Mouse (Mus musculus): ENCODE measurements around the gene B3gnt9.

DNA sequence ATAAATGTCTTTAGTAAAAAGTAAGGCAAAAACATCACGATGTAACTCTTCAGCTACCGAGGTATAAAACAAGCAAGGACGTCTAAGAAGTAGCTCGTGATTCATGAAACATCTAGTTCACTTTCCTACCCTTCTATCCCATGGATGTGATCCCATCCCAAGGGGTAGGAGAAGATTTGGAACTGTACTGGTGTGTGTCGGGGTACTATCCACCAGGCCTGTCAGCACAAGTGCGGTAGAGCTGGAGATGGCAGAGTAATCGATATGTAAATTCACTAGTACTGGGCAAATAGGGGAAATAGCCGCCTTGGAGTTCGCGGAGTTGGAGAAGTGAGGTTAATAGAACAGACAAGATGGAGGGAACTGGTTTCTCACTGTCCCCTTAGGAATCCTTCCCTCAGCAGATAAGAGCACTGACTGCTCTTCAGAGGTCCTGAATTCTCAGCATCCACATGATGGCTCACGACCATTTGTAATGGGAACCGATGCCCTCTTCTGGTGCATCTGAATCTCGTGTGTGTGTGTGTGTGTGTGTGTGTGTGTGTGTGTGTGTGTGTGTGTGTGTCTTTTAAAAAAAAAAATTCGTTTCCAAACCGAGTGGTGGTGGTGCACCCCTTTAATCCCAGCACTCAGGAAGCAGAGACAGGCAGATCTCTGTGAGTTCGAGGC is 8.4 kb upstream of the B3gnt9 start:
- no peak for TF ChIP-seq CTCF (IDR thresholded peaks at IDR 0.05; ENCODE audit: low read depth, low read length)
- no peak for TF ChIP-seq POLR2A (IDR thresholded peaks at IDR 0.05; ENCODE audit: borderline replicate concordance, low read depth, low read length)

Measured in bone marrow macrophage, adult 2 months (primary cell).